In the genomic region with DNA sequence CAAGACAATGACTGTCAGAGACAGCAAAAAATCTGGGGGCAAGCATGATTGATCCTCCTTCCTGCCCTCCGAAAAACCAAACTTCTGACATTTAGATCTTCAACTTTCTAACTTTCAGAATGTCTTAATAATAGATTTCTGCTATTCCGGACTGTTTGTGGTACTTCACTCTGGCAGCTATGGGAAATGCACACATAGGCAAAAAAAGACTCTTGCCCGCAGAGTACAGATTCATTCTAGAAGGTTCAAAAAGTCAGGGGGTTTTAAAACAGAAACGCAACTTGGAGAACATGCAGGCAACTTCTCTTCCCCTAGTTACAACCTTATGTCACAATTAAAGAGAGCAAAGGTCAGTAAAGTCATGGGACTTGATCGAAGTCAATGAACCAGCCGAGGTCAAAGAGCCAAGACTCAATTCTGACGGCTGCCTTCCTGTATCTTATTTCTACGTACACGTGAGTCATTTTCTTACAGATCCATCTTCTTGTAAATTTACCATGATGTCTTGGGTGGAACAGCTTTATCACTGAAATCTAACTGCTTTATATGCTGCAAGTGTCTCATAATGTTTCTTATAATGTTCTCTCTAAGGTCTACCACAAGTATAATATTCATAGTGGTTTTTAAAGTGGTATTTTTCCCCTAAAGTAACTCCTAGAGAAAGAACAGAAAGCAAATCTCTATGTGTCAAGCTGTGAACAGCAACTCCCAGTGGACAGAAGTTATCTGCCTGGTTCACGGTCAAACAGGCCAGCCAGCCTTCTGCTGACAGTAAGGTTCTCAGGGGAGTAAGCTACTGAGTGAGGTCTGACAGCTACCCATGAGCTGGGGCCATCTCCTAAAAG, we compare ENCODE assay signal across 22 mouse cellular contexts. TPM values are rescaled to one million over a fixed set of nuclear protein-coding genes. Genes with fewer than 3 reads are reported as not detected.
DNase-seq lines count a peak whose midpoint lies in the region; ATAC-seq and TF ChIP-seq lines count a peak whose summit lies in the region.
"Had no signal": no experiment of that assay in that cellular context is flagged by ENCODE, and none has a peak within 500 bp of the region (broad histone marks: within the 10 kb centered on the region; RNA-seq: fewer than 3 reads in every experiment).

No protein-coding gene starts in this region.

- 42% methylated on average over 10 of the region's 10 CpGs for WGBS in kidney, adult 2 months
- WGBS in kidney, embryonic 14.5 days, result 33% methylated on average over 10 of the region's 10 CpGs
- 57% methylated on average over 10 of the region's 10 CpGs for WGBS in intestine, embryonic 16.5 days

- no peak overlapping the region for H3K4me3 ChIP-seq in kidney, adult 2 months (ENCODE audit: insufficient read depth, low read depth, low read length)
- no peak overlapping the region for H3K4me3 ChIP-seq in kidney, embryonic 14.5 days (ENCODE audit: low read length)
- H3K4me3 ChIP-seq in intestine, embryonic 16.5 days (ENCODE audit: low read length), result no peak overlapping the region
- H3K4me3 ChIP-seq: heart, embryonic 10.5 days; midbrain, embryonic 13.5 days had no signal

- ATAC-seq in kidney, embryonic 14.5 days (ENCODE audit: low FRiP score, low TSS enrichment), result no peak
- peak; percentile 54 for ATAC-seq in intestine, embryonic 16.5 days
- no peak for ATAC-seq in erythroid progenitor cell, adult 5-6 weeks (replicated peaks; ENCODE audit: low FRiP score, poor library complexity, severe bottlenecking)
- no peak for ATAC-seq in megakaryocyte, adult 5-6 weeks (ENCODE audit: poor library complexity, severe bottlenecking)
- ATAC-seq: activated CD4-positive, CD25-positive, alpha-beta regulatory T cell, adult 4 months; midbrain, embryonic 13.5 days had no signal

- H3K9ac ChIP-seq in kidney, embryonic 14.5 days (ENCODE audit: low read depth, low read length), result no peak overlapping the region
- no peak overlapping the region for H3K9ac ChIP-seq in intestine, embryonic 16.5 days (ENCODE audit: low read depth, low read length)
- H3K9ac ChIP-seq: hindbrain, embryonic 14.5 days; midbrain, embryonic 13.5 days had no signal

- H3K27me3 ChIP-seq in kidney, adult 2 months (replicated peaks; ENCODE audit: control insufficient read depth, insufficient read depth, low read length), result no peaks in the 10 kb centered on the region
- no peaks in the 10 kb centered on the region for H3K27me3 ChIP-seq in kidney, embryonic 14.5 days (ENCODE audit: control insufficient read depth, insufficient read depth, low read length)
- H3K27me3 ChIP-seq in intestine, embryonic 16.5 days (replicated peaks; ENCODE audit: control insufficient read depth, insufficient read depth, low read length), result no peaks in the 10 kb centered on the region
- H3K27me3 ChIP-seq: midbrain, embryonic 13.5 days had no signal

- no peak overlapping the region for H3K27ac ChIP-seq in kidney, adult 2 months (ENCODE audit: insufficient read depth, low read depth, low read length)
- H3K27ac ChIP-seq in kidney, embryonic 14.5 days (ENCODE audit: low read depth, low read length), result no peak overlapping the region
- no peak overlapping the region for H3K27ac ChIP-seq in intestine, embryonic 16.5 days (ENCODE audit: low read length)
- H3K27ac ChIP-seq: heart, embryonic 10.5 days; hindbrain, embryonic 14.5 days; midbrain, embryonic 13.5 days had no signal

- no peaks in the 10 kb centered on the region for H3K4me1 ChIP-seq in kidney, adult 2 months (ENCODE audit: control insufficient read depth, insufficient read depth, low read length)
- no peaks in the 10 kb centered on the region for H3K4me1 ChIP-seq in kidney, embryonic 14.5 days (ENCODE audit: control insufficient read depth, insufficient read depth, low read length)
- H3K4me1 ChIP-seq in intestine, embryonic 16.5 days (ENCODE audit: control insufficient read depth, insufficient read depth, low read length), result peaks cover 5% of the 10 kb centered on the region; the same call in 1 of the 2 replicates

- no peak for TF ChIP-seq POLR2A in kidney, adult 2 months (IDR thresholded peaks at IDR 0.05; ENCODE audit: low read depth, low read length)

- peak; percentile 43 for DNase-seq in kidney, adult 2 months
- peak; percentile 28 for DNase-seq in CD4-positive, CD25-positive, alpha-beta regulatory T cell, adult 2 months (ENCODE audit: low read depth, low spot score)
- DNase-seq in embryo, embryonic 10.5 days (ENCODE audit: low spot score), result peak; percentile 39
- no peak for DNase-seq in gastrocnemius, postnatal 10 days
- DNase-seq: adrenal gland, postnatal 14 days; cerebellum, postnatal 10 days; gastrocnemius, postnatal 14 days; kidney, adult 11 months; kidney, postnatal 25 days; lung, adult 18-20 months; spleen, adult 18-20 months; thymus, adult 18-20 months; thymus, postnatal 4 days had no signal

- no peak overlapping the region for H3K4me2 ChIP-seq in kidney, embryonic 14.5 days (replicated peaks; ENCODE audit: low read depth, low read length)
- no peak overlapping the region for H3K4me2 ChIP-seq in intestine, embryonic 16.5 days (ENCODE audit: low read depth, low read length)
- H3K4me2 ChIP-seq: hindbrain, embryonic 14.5 days; midbrain, embryonic 13.5 days had no signal

- no peak for TF ChIP-seq CTCF in kidney, adult 2 months (conservative IDR thresholded peaks at IDR 0.05; ENCODE audit: insufficient read depth, insufficient read length, low read depth, low read length)

- H3K36me3 ChIP-seq in kidney, adult 2 months (ENCODE audit: control insufficient read depth, insufficient read depth, low read length), result no peaks in the 10 kb centered on the region
- H3K36me3 ChIP-seq in kidney, embryonic 14.5 days (ENCODE audit: control insufficient read depth, insufficient read depth, low read length), result no peaks in the 10 kb centered on the region
- no peaks in the 10 kb centered on the region for H3K36me3 ChIP-seq in intestine, embryonic 16.5 days (ENCODE audit: control insufficient read depth, insufficient read depth, low read length)
- H3K36me3 ChIP-seq: G1E; heart, embryonic 10.5 days; midbrain, embryonic 13.5 days had no signal

- no peaks in the 10 kb centered on the region for H3K9me3 ChIP-seq in kidney, embryonic 14.5 days (ENCODE audit: control insufficient read depth, low read length)
- no peaks in the 10 kb centered on the region for H3K9me3 ChIP-seq in intestine, embryonic 16.5 days (ENCODE audit: control insufficient read depth, low read length)
- H3K9me3 ChIP-seq: G1E; heart, embryonic 10.5 days; midbrain, embryonic 13.5 days had no signal

RNA-seq across cellular contexts. Expression of a gene that starts 40.7 kb away (rescaled TPM):
- 1.8 and 3.3 TPM in 2 replicates for polyA plus RNA-seq in kidney, adult 2 months (2012; rRNA removed)
- 3.2 and 4.0 TPM in 2 replicates for polyA plus RNA-seq in kidney, embryonic 14.5 days (2014; fragmentation: Nextera tagmentation; extraction: Ambion mirVana)
- 11.8 and 12.5 TPM in 2 replicates for polyA plus RNA-seq in intestine, embryonic 16.5 days (2015; fragmentation: Nextera tagmentation; extraction: Ambion mirVana)
- total RNA-seq in gastrocnemius, postnatal 10 days (2021), result 10 to 100 TPM; 25.0 to 39.2 TPM
- total RNA-seq in erythroid progenitor cell, adult 5-6 weeks (2015; ENCODE audit: low replicate concordance), result 51.5 and 61.6 TPM in 2 replicates
- 30.2 and 31.8 TPM in 2 replicates for total RNA-seq in erythroid progenitor cell, adult 5-6 weeks (2017; ENCODE audit: low replicate concordance)
- 358 and 368 TPM in 2 replicates for total RNA-seq in megakaryocyte, adult 5-6 weeks (2015)
- 289 and 337 TPM in 2 replicates for total RNA-seq in megakaryocyte, adult 5-6 weeks (2017)

Comparison
In these comparisons a context has a peak if more than half of its experiments do, and no peak if none do; other contexts are left out.
1. RNA of a gene that starts 40.7 kb away (total RNA-seq): 289 to 368 TPM in megakaryocyte, adult 5-6 weeks; 30.2 to 61.6 TPM in erythroid progenitor cell, adult 5-6 weeks and 25.0 to 39.2 TPM in gastrocnemius, postnatal 10 days; every median in the first group is over 4 times any median in the second.